Mouse (Mus musculus) E14TG2a.4 (cell line): ENCODE data around the gene 4930432M17Rik.

ENCODE experiments used
- CTCF ChIP-seq: conservative IDR thresholded peaks from 2 replicates; pipeline ENCODE4 v1.5.1; 2014; ENCODE audit warnings: low read length
- NANOG ChIP-seq: IDR thresholded peaks from 2 replicates; pipeline ENCODE4 v1.6.1; 2014; ENCODE audit warnings: borderline replicate concordance, low read length, mixed read lengths
- POU5F1 ChIP-seq: IDR thresholded peaks from 2 replicates; pipeline ENCODE4 v1.6.1; 2014; ENCODE audit warnings: low read length, borderline replicate concordance

DNA sequence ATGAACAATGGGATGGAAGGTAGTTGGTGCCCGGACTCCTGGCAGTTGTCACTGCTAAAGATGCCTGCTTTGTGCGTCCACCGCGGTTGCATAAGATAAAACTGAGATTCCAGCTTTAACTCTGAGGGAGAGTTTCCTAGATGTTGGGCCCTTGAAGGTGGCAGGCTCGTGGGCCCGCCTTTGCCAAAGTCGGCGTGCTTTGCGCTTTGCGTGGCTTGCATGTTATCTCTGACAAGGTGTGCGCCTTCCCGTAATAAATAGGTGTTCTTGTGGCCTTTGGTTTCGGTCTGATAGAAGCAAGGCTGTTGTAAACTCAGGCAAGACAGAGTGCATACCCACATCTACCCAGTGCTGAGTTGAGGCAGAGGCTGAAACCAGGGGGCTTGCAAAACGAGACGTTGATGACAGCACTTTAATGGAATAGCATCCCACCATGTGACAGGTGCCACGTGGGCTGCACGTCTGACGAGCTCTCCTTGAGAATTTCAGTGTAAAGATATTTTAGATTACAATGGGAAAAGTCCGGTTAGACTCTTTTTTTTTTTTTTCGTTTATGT is 53.5 kb downstream of the 4930432M17Rik start:
- no peak for TF ChIP-seq CTCF
- TF ChIP-seq POU5F1: no peak
- no peak for TF ChIP-seq NANOG
